Comparison of ENCODE assay signal across 9 mouse cellular contexts in the genomic region with DNA sequence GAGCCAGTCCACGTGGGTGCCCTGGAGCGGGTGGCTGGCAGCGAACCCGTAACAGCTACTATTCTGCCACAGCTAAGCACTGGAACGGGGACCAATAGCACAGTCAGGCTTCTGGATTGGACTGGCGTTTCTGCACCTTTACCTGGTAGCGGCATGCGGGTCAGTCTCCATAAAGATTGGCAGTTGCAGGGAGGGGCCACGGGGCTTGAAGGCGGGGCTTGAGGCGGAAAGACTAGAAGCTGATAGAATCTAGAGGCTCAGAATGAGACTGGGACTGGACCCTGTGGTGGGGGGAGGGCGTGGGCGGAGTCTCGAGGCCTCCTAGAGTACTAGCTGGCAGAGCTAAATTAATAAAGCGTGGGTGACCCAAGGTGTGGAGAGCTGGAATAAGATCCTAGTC. TPM values are rescaled to one million over a fixed set of nuclear protein-coding genes. Genes with fewer than 3 reads are reported as not detected.
DNase-seq lines count a peak whose midpoint lies in the region; ATAC-seq and TF ChIP-seq lines count a peak whose summit lies in the region.
"Had no signal": no experiment of that assay in that cellular context is flagged by ENCODE, and none has a peak within 500 bp of the region (broad histone marks: within the 10 kb centered on the region; RNA-seq: fewer than 3 reads in every experiment).

No protein-coding gene starts in this region.

- H3K27ac ChIP-seq in gastrocnemius, adult 2 months, result no peak overlapping the region
- no peak overlapping the region for H3K27ac ChIP-seq in intestine, embryonic 15.5 days
- H3K27ac ChIP-seq in liver, adult 2 months (replicated peaks; ENCODE audit: insufficient read depth, low read depth, low read length), result no peak overlapping the region
- no peak overlapping the region for H3K27ac ChIP-seq in neural tube, embryonic 14.5 days (ENCODE audit: low read depth, low read length)

- no peaks in the 10 kb centered on the region for H3K36me3 ChIP-seq in intestine, embryonic 15.5 days
- no peaks in the 10 kb centered on the region for H3K36me3 ChIP-seq in liver, adult 2 months (ENCODE audit: control insufficient read depth, insufficient read depth, low read length)
- H3K36me3 ChIP-seq in neural tube, embryonic 14.5 days (ENCODE audit: control insufficient read depth, insufficient read depth, low read length), result no peaks in the 10 kb centered on the region
- H3K36me3 ChIP-seq: G1E had no signal

- peak; percentile 67 for ATAC-seq in intestine, embryonic 15.5 days
- no peak for ATAC-seq in neural tube, embryonic 14.5 days (ENCODE audit: low read depth)

- H3K4me3 ChIP-seq in gastrocnemius, adult 2 months, result peak overlapping the region; percentile 20; the same call in 1 of the 2 replicates
- H3K4me3 ChIP-seq in intestine, embryonic 15.5 days (replicated peaks), result peak overlapping the region; percentile 19
- peak overlapping the region; percentile 7; the same call in 1 of the 2 replicates for H3K4me3 ChIP-seq in liver, adult 2 months (ENCODE audit: insufficient read depth, low read depth, low read length)
- H3K4me3 ChIP-seq in neural tube, embryonic 14.5 days (ENCODE audit: low read depth, low read length), result no peak overlapping the region

- H3K4me1 ChIP-seq in intestine, embryonic 15.5 days (replicated peaks), result peaks cover 6% of the 10 kb centered on the region; the same call in 1 of the 2 replicates
- peaks cover 1% of the 10 kb centered on the region; the same call in 1 of the 2 replicates for H3K4me1 ChIP-seq in liver, adult 2 months (ENCODE audit: control insufficient read depth, insufficient read depth, low read length)
- H3K4me1 ChIP-seq in neural tube, embryonic 14.5 days (ENCODE audit: control insufficient read depth, insufficient read depth, low read length), result peaks cover 3% of the 10 kb centered on the region; the same call in 1 of the 2 replicates

- no peak for TF ChIP-seq CTCF in gastrocnemius, adult 2 months (IDR thresholded peaks at IDR 0.05)
- no peak for TF ChIP-seq CTCF in liver, adult 2 months (IDR thresholded peaks at IDR 0.05; ENCODE audit: low read depth, low read length)

- H3K79me2 ChIP-seq in liver, adult 2 months (ENCODE audit: control insufficient read depth, insufficient read depth, low read length), result no peaks in the 10 kb centered on the region

- TF ChIP-seq POLR2A in liver, adult 2 months (IDR thresholded peaks at IDR 0.05; ENCODE audit: extremely low read depth, insufficient read depth, low read length), result no peak

- no peaks in the 10 kb centered on the region for H3K9me3 ChIP-seq in intestine, embryonic 15.5 days
- H3K9me3 ChIP-seq in neural tube, embryonic 14.5 days (ENCODE audit: control insufficient read depth, low read length), result no peaks in the 10 kb centered on the region

- peak overlapping the region; percentile 57 for H3K4me2 ChIP-seq in intestine, embryonic 15.5 days (replicated peaks)
- peak overlapping the region; percentile 33 for H3K4me2 ChIP-seq in neural tube, embryonic 14.5 days (ENCODE audit: low read depth, low read length)

- WGBS in intestine, embryonic 15.5 days, result 32% methylated on average over 15 of the region's 15 CpGs
- WGBS in liver, adult 2 months, result 38% methylated on average over 15 of the region's 15 CpGs
- WGBS in neural tube, embryonic 14.5 days, result 39% methylated on average over 15 of the region's 15 CpGs

- no peak for DNase-seq in gastrocnemius, adult 2 months
- no peak for DNase-seq in gastrocnemius, adult 18-20 months (ENCODE audit: low spot score)
- peak; percentile 27 to 47 for DNase-seq in cerebellum, postnatal 36 days
- DNase-seq in liver, adult 2 months (ENCODE audit: extremely low read depth, low read depth, low spot score), result no peak
- DNase-seq in layer of hippocampus, postnatal 36 days, result no peak
- DNase-seq in c-Kit-positive CD71-positive TER-119-positive erythroid progenitor cells, embryonic 14.5 days (ENCODE audit: low spot score), result no peak

- no peak overlapping the region for H3K9ac ChIP-seq in intestine, embryonic 15.5 days
- H3K9ac ChIP-seq in liver, adult 2 months (ENCODE audit: low read depth, low read length), result no peak overlapping the region
- no peak overlapping the region for H3K9ac ChIP-seq in neural tube, embryonic 14.5 days (replicated peaks; ENCODE audit: low read depth, low read length)

- peaks cover 9% of the 10 kb centered on the region for H3K27me3 ChIP-seq in intestine, embryonic 15.5 days (replicated peaks)
- no peaks in the 10 kb centered on the region for H3K27me3 ChIP-seq in liver, adult 2 months (ENCODE audit: control insufficient read depth, insufficient read depth, low read length)
- no peaks in the 10 kb centered on the region for H3K27me3 ChIP-seq in neural tube, embryonic 14.5 days (ENCODE audit: control insufficient read depth, insufficient read depth, low read length)

- intact Hi-C loops in gastrocnemius, adult 2 months (cut with DNase I), result no loop called here

RNA-seq across cellular contexts. Expression of gene L3mbtl1, which starts 4.5 kb away (rescaled TPM):
- total RNA-seq in gastrocnemius, adult 2 months (2021), result not detected
- not detected for total RNA-seq in gastrocnemius, adult 18-20 months (2021)
- 0.11 and 0.18 TPM in 2 replicates for polyA plus RNA-seq in intestine, embryonic 15.5 days (2015; fragmentation: Nextera tagmentation; extraction: Ambion mirVana)
- total RNA-seq in liver, adult 2 months (2014; rRNA removed), result 0.28 TPM in 1 of 2 replicates, not detected in the other
- 0.11 TPM in 1 of 2 replicates, not detected in the other for polyA plus RNA-seq in liver, adult 2 months (2012; rRNA removed)
- 3.2 and 4.0 TPM in 2 replicates for polyA plus RNA-seq in neural tube, embryonic 14.5 days (2014; fragmentation: Nextera tagmentation; extraction: Ambion mirVana)
- 10 to 100 TPM; 12.5 to 14.6 TPM for total RNA-seq in layer of hippocampus, postnatal 36 days (2021)
- total RNA-seq: G1E had no signal
- polyA plus RNA-seq: G1E had no signal

RNA-seq across cellular contexts. Expression of gene Srsf6, which starts 16.4 kb away (rescaled TPM):
- total RNA-seq in gastrocnemius, adult 2 months (2021), result 10 to 100 TPM; 45.6 to 46.1 TPM
- total RNA-seq in gastrocnemius, adult 18-20 months (2021), result 10 to 100 TPM; 38.1 to 38.4 TPM
- 184 and 196 TPM in 2 replicates for polyA plus RNA-seq in intestine, embryonic 15.5 days (2015; fragmentation: Nextera tagmentation; extraction: Ambion mirVana)
- 34.3 and 37.1 TPM in 2 replicates for total RNA-seq in liver, adult 2 months (2014; rRNA removed)
- polyA plus RNA-seq in liver, adult 2 months (2012; rRNA removed), result 60.0 and 81.2 TPM in 2 replicates
- polyA plus RNA-seq in neural tube, embryonic 14.5 days (2014; fragmentation: Nextera tagmentation; extraction: Ambion mirVana), result 127 and 141 TPM in 2 replicates
- 100 to 1,000 TPM; 117 to 121 TPM for total RNA-seq in layer of hippocampus, postnatal 36 days (2021)

RNA-seq across cellular contexts. Expression of gene Sgk2, which starts 39.4 kb away (rescaled TPM):
- total RNA-seq in gastrocnemius, adult 2 months (2021), result not detected
- total RNA-seq in gastrocnemius, adult 18-20 months (2021), result not detected
- polyA plus RNA-seq in intestine, embryonic 15.5 days (2015; fragmentation: Nextera tagmentation; extraction: Ambion mirVana), result 0.85 and 1.2 TPM in 2 replicates
- 39.4 and 65.0 TPM in 2 replicates for total RNA-seq in liver, adult 2 months (2014; rRNA removed)
- 27.8 and 39.0 TPM in 2 replicates for polyA plus RNA-seq in liver, adult 2 months (2012; rRNA removed)
- 0.15 TPM in 1 of 2 replicates, not detected in the other for polyA plus RNA-seq in neural tube, embryonic 14.5 days (2014; fragmentation: Nextera tagmentation; extraction: Ambion mirVana)
- total RNA-seq in layer of hippocampus, postnatal 36 days (2021), result 1 to 10 TPM; 1.1 to 1.9 TPM
- total RNA-seq: G1E had no signal
- polyA plus RNA-seq: G1E had no signal

Comparison
In these comparisons a context has a peak if more than half of its experiments do, and no peak if none do; other contexts are left out.
1. DNase-seq: peak in cerebellum, postnatal 36 days (2 of 2); none in gastrocnemius, adult 2 months (single experiment), gastrocnemius, adult 18-20 months (single experiment), liver, adult 2 months (single experiment), layer of hippocampus, postnatal 36 days (0 of 2) and c-Kit-positive CD71-positive TER-119-positive erythroid progenitor cells, embryonic 14.5 days (single experiment).
2. RNA of gene L3mbtl1, which starts 4.5 kb away (total RNA-seq): 12.5 to 14.6 TPM in layer of hippocampus, postnatal 36 days; 0.28 TPM in liver, adult 2 months, not detected in gastrocnemius, adult 2 months and not detected in gastrocnemius, adult 18-20 months; every median in the first group is over 10 times any median in the second.
3. RNA of gene Sgk2, which starts 39.4 kb away (total RNA-seq): 39.4 to 65.0 TPM in liver, adult 2 months; 1.1 to 1.9 TPM in layer of hippocampus, postnatal 36 days, not detected in gastrocnemius, adult 18-20 months and not detected in gastrocnemius, adult 2 months; every median in the first group is over 10 times any median in the second.